Mouse (Mus musculus): ENCODE measurements around the gene Prr15l.

Prr15l gene

DNA sequence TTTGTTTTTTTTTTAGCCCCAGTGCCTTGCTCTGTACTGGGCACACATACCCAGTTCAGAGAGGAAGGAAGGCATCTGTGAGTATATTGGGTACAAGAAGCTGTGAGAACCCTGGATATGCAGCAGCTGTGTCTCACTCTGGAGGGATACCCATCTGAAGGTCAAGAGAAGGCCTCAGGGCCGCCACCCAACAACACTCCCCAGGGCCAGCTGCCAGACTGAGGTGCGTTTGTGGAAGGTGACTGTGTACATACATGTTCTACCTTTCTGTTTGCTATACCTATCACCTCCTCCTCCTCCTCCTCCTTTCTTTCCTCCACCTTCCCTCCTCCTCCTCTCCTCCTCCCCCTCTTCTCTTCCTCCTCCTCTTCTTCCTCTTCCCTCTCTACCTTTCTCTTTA is at the start of gene Prr15l:
Prr15l (plus strand) TSS at position 17 of the 400 bp plus-strand sequence.
- no peak for DNase-seq (ENCODE audit: low spot score)

DNA sequence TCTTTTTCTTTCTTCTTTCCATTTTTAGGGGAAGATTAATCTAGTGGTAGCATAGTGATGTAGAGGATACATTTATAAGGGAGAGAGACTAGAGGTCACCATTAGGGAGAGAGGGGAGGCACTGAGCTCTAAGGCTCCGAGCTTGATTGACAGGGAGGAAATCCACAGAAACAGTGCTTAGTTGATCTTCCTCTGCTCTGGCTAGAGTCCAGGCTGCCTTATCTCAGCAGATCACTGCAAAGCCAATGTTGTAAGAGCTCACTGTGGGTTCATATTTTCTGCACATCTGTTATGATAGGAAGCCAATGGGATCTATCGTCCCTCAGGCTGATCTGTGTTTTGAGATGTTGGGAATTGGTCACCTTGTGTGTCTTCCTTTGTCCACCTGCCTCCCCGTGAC is 49.2 kb upstream of the Prr15l start:
- DNase-seq (ENCODE audit: low spot score) = no peak

DNA sequence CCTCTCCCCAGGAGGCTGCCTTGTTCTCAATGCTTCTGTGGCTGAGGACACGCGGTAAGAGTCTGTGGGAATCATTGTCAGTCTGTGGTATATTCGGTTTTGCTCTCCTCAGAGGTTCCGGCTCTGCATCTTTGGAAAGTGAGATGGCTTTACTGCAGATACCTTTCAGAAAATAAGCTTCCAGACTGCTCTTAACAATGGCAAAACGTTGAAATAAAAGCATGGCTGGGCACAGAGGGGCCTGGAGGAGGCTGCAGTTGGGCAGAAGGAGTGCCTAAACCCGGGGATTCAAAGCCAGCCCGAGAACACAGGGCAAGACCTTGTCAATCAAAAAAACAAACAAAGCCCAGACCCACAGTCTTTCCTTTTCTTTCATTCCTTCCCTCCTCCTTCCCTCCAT is 48.5 kb upstream of the Prr15l start:
- DNase-seq (ENCODE audit: low spot score) = no peak

DNA sequence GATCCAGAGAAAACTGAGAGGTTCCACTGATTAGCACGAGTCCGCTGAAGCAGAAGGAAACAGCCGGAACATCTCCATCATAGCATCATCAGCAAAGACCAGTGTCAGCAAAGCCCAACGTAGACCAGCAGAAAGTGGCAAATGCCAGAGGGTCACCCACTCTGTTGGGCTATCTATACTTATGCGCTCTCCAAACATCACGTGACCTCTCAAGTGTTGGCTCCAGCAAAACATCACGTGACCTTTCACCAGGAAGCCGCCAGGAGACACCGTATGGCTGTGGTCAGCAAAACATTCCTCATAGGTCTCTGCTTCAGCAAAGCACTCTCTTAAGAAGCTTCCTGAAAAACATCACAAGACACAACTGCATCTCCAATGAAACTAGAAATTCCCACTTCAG is 47.6 kb upstream of the Prr15l start:
- DNase-seq (ENCODE audit: low spot score) = no peak

DNA sequence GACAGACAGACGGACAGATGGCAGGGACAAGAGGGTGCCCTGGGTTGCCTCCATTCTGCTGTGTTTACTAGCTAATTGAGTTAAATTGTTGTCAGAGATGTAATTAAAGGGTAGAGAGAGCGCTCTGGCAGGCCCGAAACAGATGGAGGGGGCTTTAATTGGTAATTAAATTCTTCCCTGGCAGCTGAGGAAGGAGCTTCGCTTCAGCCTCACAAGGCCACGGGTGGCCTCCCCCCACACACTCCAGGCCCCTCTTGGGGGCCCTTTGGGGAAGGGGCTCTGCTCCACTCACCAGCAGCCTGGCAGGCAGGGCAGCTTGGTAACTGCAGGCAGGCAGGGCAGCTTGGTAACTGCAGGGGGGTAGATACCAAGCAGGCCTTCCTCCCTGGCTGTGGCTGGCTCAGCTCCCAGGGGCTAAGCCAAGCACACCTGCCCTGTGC is 42.0 kb upstream of the Prr15l start:
- DNase-seq (ENCODE audit: low spot score) = no peak

DNA sequence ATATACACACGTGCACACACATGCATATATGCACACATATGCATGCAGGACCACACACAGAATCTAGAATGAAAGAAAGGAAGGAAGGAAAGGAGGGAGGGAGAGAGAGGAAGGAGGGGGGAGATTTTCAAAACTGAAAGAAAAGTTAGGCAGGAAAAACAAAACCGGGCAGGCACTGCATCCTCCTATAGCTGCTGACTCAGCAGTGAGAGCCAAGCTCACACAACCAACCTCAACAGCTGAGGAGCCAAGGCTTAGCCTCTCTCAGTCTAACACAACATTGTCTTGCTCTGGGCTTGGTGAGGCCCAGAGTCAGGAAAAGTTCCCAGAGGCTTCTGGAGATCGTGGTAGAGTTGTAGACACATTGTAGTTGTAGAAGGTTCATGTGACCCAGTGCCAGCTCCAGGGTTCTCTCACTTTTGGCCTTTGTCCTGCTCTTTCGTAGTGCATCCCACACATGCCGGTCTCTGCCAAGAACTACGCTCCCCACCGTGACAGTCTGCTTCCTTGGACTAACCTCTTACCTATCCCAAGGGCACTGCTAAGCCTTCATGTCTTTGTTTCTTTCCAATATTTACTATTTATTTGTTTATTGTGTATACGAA is 40.9 kb upstream of the Prr15l start:
- DNase-seq (ENCODE audit: low spot score) = no peak

DNA sequence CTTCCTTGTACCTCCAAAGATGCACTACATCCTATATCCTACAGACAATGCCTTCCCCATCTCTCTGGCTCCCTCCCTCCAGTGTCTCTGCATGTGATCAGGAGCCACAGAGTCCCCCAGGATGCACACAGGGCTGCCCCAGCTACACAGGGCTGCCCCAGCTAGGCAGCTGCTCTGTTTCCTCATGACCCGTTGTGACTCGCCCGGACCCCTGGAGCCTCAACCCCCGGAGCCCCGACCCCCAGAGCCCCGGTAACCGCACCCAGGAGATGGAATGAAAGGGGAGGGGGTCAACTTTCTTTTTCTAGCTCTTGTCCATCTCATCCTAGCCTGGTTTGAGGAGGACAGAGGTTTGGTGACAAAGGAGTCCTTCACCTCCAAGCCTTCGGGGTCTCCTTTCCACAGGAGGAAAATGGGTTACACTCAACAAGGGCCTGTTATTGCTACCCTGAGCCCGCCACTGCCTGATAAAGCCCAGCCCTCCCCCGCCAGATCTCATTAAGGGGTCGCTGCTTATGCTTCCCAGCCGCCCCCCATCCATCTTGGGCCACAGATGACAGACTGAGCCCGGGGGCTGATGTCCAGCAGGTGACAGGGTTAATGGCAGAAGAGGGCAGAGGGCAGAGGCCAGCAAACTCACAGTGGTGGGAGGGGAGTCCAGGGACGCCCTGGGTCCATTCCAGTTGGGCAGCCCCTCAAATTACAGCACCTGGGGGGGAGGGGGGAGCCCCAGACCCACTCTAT is 35.9 kb upstream of the Prr15l start:
- DNase-seq (ENCODE audit: low spot score) = no peak

DNA sequence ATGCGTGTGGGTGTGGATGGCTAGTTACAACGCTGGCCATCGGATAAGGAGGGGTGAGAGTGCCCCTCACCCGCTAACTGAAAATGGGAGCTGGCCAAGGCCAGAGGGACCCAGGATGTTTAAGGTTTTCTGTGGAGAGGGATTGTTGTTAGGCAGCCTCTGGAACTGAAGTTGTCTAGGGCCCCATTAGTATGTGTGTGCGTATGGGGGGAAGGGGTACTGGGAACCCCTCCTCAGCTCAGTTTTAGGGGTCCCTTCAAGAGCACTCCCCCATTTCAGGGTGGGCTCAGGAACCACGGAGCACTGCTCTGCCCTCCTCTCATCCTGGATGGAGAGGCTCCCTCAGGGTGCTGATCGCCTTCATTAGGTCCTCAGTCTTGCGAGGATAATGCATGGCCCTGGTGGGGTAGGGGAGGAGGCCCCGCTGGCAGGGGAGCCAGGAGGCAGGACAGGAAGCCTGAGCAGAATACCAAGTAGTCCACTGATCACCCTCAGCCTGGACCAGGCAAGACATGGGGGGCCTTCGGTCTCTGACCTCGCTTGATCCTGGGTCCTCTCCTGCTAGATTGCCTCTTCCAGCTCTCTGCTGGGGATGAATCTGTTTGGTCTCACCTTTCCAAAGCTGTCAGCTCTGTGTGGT is 34.6 kb upstream of the Prr15l start:
- DNase-seq (ENCODE audit: low spot score) = no peak

DNA sequence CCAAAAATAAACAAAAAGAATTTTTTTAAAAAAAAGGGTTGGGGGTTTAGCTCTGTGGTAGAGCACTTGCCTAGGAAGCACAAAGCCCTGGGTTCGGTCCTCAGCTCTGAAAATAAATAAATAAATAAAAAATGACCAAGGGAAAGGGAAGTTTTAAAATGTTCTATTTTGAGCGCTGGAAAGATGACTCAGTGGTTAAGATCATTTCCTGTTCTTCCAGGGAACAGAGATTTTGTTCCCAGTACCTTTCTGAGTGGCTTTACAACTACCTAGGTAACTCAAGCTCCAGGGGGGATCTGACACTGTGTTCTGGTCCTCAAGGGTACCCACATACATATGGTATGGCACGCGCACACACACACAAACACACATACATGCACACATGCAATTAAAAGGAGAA is 32.0 kb upstream of the Prr15l start:
- no peak for DNase-seq (ENCODE audit: low spot score)

DNA sequence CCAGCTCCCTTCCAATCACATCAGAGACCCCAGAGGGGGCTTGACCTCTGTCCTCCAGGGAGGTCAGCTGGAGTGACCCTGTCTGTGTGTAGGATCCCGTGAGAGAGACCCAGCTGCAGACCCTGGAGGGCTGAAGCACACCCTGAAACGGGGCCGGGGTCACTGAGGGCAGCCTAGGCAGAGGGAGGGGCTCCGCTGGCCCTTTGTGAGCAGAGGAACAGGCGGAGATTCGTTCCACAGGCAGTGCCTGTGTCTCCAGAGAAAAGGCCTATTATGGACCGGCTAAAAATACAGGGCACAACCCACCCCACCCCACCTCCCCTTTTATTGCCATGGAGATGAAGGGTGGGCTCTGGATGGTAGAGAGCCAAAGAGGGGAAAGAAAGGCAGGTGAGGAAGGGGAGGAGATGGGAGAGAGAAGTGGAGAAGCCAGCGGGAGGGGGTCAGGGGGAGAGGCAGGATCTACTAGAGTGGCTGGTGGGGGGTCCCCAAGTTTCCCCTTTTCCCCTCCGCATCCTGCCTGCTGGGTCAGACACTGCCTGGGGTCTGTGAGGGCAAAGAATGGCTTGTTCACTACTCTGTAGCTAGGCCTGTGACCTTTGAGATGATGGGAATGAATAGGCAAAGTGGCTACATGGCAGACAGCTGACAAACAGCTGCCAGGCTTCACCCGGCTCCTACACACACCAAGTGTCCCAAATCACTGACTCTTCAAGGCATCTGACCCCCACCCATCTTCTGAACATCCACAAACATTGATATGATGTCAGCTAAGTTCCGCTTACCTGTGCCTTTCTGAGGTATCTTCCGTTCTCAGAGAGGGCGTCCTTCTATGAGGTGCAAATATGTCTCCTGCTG is 28.2 kb upstream of the Prr15l start:
- DNase-seq (ENCODE audit: low spot score) = no peak

DNA sequence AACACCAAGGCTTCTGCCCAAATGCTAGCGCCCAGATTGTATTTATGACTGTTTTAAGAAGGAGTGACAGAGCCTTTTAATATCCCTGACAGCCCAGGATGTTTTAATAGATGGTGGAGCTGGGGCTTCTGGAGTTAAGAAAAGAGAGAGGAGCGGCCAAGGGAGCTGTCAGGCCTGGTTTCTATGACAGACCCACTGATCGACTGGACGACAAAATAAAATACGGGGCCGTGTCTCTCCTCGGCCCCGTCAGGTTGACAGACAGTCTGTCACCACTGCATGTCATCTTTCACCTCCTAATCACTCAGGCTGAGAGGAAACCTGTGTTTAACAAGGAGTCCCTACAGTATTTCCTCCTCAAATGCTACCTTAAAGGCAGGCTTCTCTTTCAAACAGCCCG is 26.6 kb upstream of the Prr15l start:
- no peak for DNase-seq (ENCODE audit: low spot score)

DNA sequence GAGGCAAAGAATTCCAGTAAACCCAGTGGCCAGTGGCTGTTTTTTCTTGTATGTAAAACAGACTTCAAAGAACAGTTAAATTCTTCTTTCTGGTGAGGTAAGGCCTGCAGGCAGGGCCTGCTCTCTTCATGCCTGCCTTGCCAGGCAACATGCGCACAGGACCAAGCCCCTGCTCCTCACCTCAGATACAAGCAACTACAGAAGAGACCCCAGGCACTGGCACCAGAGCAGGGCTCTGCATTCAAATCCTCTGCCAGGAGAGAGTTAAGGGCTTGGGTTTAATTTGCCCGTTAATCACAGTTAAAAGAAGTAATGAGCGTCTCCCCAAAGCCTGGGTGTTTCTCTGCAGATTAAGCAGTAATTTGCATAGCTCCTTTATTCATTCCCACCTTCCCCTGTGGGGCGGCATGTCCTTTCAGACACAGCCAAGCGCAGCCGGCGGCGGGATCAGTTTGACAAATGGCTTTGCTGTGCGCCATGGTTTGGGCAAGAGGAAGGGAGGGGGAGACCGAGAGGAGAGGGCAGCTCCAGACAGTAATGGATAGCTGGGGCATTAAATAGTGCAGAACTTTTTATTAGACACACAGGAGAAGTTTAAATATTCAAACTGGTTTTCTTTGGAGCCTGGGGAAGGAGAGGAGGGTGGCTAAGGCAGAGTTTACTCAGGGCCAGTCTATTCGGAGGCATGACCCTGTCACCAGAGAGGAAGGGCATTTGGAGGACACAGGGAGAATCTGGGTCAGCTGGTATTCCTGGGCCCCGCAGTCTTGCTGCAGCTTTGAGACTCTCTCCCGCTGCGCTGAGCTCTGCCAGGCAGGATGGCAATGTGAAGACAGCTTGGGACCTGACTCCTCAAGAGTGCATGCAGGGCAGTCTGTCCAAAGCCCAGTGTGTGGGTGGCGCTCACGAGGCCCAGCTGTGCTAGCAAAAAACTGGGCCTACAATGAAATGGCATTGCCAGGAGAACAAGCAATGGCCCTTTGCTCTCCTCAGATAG is 25.0 kb upstream of the Prr15l start:
- no peak for DNase-seq (ENCODE audit: low spot score)

DNA sequence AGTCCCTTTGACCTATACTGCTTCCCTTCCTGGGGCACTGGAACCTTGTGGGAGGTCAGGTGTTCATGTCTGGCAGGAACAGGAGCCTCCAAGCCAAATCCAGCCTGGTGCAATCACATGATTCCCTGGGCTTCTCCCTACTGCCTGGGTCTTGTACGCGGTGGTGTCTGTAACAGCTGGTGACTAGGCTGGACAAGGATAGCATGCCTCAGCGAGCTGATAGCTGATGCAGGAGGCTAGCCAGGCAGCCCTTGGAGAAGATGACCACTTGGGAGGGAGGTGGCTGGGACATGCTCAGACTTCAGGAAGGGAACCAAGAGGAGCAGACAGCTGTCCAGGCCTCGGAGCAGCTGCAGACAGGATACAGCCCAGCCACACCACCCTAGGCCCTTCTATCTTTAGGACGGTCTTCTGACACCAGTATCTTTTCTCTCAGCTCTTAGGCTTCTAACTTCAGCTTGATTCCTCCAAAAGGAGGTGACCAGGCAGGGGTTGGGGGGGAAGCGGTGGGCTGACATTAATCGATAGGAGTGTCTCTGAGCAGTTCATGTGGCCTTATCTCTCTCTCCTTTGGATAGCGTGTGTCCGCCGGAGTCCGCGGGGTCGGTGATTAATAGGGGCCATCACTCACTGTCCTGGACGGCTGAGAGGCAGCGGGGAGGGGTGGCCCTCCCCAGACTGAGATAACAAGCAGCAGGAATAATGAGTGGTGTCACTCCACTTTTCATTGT is 21.3 kb upstream of the Prr15l start:
- DNase-seq (ENCODE audit: low spot score) = no peak

DNA sequence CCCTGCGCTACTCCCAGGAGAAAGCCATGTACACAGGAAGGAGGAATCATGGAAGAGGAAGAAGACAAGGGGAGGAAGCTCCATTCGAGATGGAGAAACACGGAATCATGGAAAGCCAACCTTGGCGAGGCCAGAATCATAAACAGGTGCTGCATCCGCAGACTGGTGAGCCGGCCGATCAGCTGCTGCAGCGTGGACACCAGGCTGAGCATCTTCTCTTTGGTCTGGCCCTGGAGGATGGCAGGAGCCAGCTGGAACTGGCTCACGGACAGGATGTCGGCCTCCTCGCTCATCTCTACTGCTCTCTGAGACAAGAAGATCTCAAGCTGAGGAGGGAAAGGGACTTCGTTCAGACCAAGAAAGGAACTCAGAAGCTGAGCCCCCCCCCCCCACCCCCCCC is 19.3 kb upstream of the Prr15l start:
- DNase-seq (ENCODE audit: low spot score) = no peak

DNA sequence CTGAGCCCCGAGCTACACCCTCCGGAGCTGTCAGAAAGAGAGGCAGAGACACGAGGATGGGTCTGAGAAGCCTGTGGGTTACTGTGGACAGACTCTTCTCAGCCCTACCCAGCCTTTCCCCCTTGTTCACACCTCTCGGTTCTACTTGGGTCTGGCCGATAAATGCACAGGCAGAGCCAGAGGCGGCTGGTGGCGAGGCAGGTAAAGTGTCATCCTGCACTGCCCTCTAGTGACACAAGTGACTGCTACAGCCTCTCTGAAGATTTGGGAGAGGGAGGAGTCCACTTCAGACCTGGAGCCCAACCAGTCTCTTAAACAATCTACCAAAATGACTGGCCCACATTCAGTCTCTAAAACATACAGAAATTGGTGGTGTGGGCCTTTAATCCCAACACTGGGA is 17.9 kb upstream of the Prr15l start:
- peak; percentile 77 for DNase-seq (ENCODE audit: low spot score)

DNA sequence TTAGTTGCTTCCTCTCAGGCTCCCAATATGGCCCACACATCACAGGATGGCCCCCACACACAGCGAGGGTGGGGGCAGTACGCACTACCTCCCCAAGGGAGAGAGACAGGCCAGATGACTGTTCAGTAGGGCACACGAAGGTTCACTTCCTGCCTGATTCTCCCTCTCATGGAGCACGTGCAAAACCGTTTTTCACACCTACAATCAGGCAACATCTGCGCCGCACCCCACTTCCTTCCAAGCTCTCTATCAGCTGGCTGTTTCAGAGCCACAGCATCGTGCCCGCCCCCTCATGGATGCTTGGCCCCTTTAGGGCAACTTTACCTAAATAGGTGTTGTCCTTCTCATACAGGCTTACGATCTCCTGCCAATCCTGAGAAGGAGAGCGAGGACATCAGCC is 15.2 kb upstream of the Prr15l start:
- no peak for DNase-seq (ENCODE audit: low spot score)

DNA sequence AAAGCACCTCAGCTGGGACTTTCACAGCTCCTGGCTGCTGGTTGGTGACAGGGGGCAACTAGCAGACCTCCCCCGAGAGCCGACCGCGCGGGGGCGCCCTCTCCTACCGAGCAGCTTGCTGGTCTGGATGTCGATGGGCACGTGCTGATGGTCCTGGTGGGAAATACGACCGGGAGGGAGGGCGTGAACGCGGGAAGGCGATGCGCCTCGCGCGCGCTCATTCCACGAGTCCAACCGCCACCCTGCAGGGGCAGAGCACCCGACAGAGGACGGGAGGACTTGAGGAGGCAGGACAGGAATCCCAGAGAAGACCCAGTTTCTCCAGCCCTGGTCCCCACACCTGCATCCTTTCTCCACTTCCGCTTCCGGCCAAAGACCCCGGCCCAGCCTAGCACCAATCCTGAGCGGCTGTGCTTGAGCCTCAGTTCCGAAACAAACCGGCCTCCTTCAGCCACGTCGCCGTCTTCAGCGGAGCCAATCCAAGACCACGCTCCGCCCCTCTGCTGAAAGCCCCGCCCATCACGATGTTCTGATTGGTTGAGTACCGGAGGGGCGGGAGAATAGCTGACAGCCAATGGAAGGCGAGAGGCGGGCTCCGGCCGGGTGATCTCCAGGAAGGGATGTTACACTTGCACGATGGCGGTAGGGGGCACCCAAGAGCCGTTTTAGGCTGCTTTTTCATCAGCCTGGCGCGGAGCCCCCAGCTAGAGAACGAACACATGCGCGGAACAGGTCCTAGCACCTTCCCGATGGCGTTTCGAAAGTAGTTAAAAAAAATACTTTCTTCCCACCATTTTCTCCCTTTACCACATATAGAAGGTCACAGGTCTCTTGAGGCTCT is 11.6 kb upstream of the Prr15l start, which contains the start of gene Cdk5rap3:
Cdk5rap3 (minus strand) TSS at position 453 of the 841 bp plus-strand sequence.
- DNase-seq (ENCODE audit: low spot score) = peak; percentile 99

DNA sequence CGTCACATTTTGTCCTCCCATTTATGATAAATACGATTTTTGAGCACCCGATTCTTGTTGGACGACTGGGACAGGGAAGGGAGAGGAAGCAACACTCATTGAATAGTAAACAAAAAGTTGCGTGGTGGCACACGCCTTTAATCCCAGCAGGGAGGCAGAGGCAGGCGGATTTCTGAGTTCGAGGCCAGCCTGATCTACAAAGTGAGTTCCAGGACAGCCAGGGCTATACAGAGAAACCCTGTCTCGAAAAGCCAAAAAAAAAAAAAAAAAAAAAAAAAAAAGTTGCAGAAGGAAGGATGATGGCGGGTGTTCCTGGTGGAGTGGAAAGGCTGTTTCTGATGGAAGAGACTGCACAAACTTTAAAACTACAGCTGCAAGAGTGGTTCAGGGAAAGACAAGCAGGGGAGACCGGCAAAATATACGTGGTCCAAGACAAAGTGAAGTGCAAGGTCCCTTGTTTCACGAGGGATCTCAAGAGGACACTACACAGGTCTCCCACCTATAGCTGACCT is 11.0 kb upstream of the Prr15l start:
- DNase-seq (ENCODE audit: low spot score) = no peak

DNA sequence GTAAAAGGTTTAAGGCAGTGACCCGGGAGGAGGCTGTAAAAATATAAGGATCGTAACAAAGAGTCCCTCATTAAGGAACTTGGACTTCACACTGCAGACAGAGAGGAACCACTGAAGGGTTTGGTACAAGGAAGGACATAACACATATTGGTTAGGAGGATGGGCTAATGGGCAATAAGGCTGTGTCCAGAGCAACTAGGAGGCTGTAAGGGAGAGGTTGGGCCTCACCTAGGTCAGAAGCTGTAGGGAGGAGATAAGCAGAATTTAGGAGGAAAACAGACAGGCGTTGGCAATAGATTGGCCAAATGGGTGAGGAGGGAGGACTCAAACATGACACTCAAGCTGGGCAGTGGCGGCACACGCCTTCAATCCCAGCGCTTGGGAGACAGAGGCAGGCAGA is 10.5 kb upstream of the Prr15l start:
- DNase-seq (ENCODE audit: low spot score) = no peak
